Mouse (Mus musculus) adrenal gland, adult 2 months (tissue): ENCODE measurements around the gene Spin2-ps6. TPM values are rescaled to one million over a fixed set of nuclear protein-coding genes. Genes with fewer than 3 reads are reported as not detected.
"Not testable (repeated sequence)": the region's sequence is repeated elsewhere in the genome, so short reads cannot be mapped to it uniquely, and the experiment has no call there.

Source experiments
- DNase-seq: peaks from one replicate; pipeline ENCODE4 v3.0.0; 2021
- long read RNA-seq: library from polyadenylated mRNA; stranded (forward); transcript quantifications from one replicate; pipeline ENCODE4 v2.0.0, GENCODE M21; 2021
- polyA plus RNA-seq: library from polyadenylated mRNA; depleted of rRNA; stranded (reverse); fragments of >200 nt; gene quantifications from 2 replicates; pipeline ENCODE4 v1.2.3, GENCODE M21; 2012; rRNA removed
- total RNA-seq, 2 experiments: library from RNA; stranded (reverse); gene quantifications; 2 replicates each; pipeline ENCODE4 v1.2.3; 2021

The Spin2-ps6 gene
- total RNA-seq (not detected), polyA plus RNA-seq (not detected in 2 replicates)
- long read RNA-seq = 0 reads

DNA sequence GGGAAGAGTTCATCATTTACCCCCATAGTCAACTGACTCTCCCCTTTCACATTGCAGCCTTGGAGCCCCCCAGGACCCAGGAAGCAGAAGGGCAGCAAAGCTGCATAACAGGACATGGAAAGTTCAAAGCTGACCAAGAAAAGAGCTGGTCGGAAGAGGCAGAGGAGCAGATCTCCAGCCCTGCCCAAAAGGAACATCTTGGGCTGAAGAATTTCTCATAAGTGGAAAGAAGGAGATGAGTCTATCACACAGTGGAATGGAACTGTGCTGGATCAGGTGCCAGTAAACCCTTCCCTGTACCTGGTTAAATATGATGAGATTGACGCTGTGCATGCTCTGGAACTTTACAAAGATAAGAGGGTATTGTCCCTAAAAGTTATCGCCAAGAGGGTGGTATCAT is at the start of gene Spin2-ps6:
Gene Spin2-ps6, plus strand, starts transcription at position 301 of the 400 bp plus-strand sequence.
- not testable (repeated sequence) for DNase-seq

Other genes with a start within 250 kb of the Spin2-ps6 start
- not detected for gene Btbd35f12, start 78.5 kb downstream of the Spin2-ps6 start, total RNA-seq
- not detected in 2 replicates for gene Btbd35f12, start 78.5 kb downstream of the Spin2-ps6 start, polyA plus RNA-seq